Mouse (Mus musculus): ENCODE results near the gene Mbd3. TPM values are rescaled to one million over a fixed set of nuclear protein-coding genes. Genes with fewer than 3 reads are reported as not detected.
A peak's percentile ranks its signal among the peaks of the same experiment; 100 is the strongest.

Gene Mbd3
- total RNA-seq (2014; fragmentation: Nextera tagmentation): 37.3 and 41.7 TPM in 2 replicates
- total RNA-seq (2017): 36.0 and 42.0 TPM in 2 replicates
- 244 and 272 TPM in 2 replicates for polyA plus RNA-seq (2012)

DNA sequence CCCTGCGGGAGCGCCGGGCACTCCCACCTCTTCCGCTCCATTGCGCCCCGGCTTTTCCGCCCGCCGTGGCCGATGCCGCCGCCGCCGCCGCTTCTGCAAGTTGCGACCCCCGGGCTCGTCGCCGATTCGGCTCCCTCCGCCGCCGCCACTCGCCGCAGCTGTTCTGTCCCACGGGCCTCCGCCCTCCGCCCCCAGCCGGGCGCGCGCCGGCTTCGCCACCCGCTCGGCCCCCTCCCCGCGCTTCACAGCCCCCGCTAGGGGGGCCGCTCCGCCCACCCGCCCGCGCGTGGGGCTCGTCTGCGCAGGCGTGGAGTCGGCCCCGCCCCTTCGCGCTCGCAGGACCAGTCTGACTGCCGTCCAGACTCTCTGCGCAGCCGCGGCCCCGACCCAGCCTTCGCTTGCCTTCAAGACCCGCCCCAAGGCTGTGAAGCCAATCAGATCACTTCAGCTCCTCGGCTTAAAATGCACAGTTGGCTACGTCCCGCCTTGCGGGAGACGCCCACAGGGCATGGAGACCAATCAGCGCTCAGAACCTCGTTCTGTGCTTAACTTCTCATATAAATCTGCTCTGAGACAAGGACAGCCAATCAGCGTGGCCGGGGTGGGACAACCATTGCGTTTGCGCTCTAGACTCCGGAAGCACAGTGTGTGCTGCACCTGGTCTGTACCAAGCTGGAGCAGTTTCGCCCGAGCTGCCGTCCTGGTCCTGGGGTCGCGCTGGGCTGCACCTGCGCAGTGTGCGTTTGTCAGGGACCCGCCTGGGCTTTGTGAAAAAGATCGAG, at the start of gene Mbd3:
Gene Mbd3, minus strand, starts transcription at position 360 of the 782 bp plus-strand sequence.
- Histone ChIP-seq H3K9me3 (replicated peaks) (no peaks in the 10 kb centered on the region), H3K4me3 (ENCODE audit: low read depth, low read length) (peak within 1 kb of the TSS; percentile 75), H3K27me3 (ENCODE audit: insufficient read depth, low read length) (no peaks in the 10 kb centered on the region), H3K36me3 (replicated peaks) (peaks cover 80% of the 10 kb centered on the region), H3K4me1 (ENCODE audit: insufficient read depth, low read depth, low read length) (peaks cover 80% of the 10 kb centered on the region)
- peak; percentile 97 for ATAC-seq (ENCODE audit: extremely low read depth, insufficient number of reproducible peaks, low FRiP score, poor library complexity, severe bottlenecking)
- DNase-seq (ENCODE audit: low spot score): peak; percentile 98
- TF ChIP-seq POLR2AphosphoS5 (IDR thresholded peaks at IDR 0.05; ENCODE audit: insufficient replicate concordance, low read depth, low read length): peak; percentile 60; the same call in 1 of the 2 replicates
- TF ChIP-seq GATA1 (IDR thresholded peaks at IDR 0.05; ENCODE audit: borderline replicate concordance, low read length): no peak
- no peak for TF ChIP-seq CTCF (IDR thresholded peaks at IDR 0.05; ENCODE audit: low read depth, low read length)

GRCm38 (mm10) chr10:80445898-80446601, 46.7 kb upstream of the Mbd3 start:
- peak; percentile 60 for ATAC-seq (ENCODE audit: extremely low read depth, insufficient number of reproducible peaks, low FRiP score, poor library complexity, severe bottlenecking)
- H3K4me1 ChIP-seq (ENCODE audit: insufficient read depth, low read depth, low read length): peaks cover 52% of the 10 kb centered on the region

DNA sequence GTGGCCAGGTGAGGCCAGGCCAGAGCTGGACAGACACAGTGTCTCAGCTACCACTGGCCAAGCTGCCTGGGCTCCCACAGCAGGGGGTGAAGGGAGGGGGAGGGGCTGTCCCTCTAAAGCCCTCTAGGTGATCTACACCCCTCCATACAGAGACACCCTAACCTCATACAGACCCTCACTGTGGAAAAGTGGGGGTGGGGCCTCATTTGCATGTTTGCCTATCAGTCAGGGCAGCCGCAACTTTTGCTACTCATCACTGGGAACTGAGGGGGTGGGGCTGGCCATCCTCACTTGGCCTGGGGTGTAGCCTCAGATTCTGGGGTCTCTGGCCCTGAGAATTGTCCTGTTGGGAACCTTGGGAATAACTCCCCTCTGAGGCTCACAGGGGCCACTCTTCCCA, 45.7 kb upstream of the Mbd3 start:
- DNase-seq (ENCODE audit: low spot score) (no peak), ATAC-seq (ENCODE audit: extremely low read depth, insufficient number of reproducible peaks, low FRiP score, poor library complexity, severe bottlenecking) (no peak)
- no peaks in the 10 kb centered on the region for H3K36me3 ChIP-seq (replicated peaks)
- H3K27me3 ChIP-seq (ENCODE audit: insufficient read depth, low read length): peaks cover 28% of the 10 kb centered on the region
- peaks cover 46% of the 10 kb centered on the region for H3K4me1 ChIP-seq (ENCODE audit: insufficient read depth, low read depth, low read length)
- H3K4me3 ChIP-seq (ENCODE audit: low read depth, low read length): no peak overlapping the region
- no peaks in the 10 kb centered on the region for H3K9me3 ChIP-seq (replicated peaks)
- TF ChIP-seq GATA2 (IDR thresholded peaks at IDR 0.05; ENCODE audit: borderline replicate concordance, low read depth, low read length) (no peak), TAL1 (conservative IDR thresholded peaks at IDR 0.05; ENCODE audit: low read depth, low read length) (no peak), CTCF (IDR thresholded peaks at IDR 0.05; ENCODE audit: low read depth, low read length) (no peak), POLR2AphosphoS5 (IDR thresholded peaks at IDR 0.05; ENCODE audit: insufficient replicate concordance, low read depth, low read length) (no peak), GATA1 (IDR thresholded peaks at IDR 0.05; ENCODE audit: borderline replicate concordance, low read length) (no peak)

More at GRCm38 (mm10) chr10:80445898-80446601, 46.7 kb upstream of the Mbd3 start:
- Histone ChIP-seq H3K36me3 (replicated peaks) (no peaks in the 10 kb centered on the region), H3K27me3 (ENCODE audit: insufficient read depth, low read length) (peaks cover 34% of the 10 kb centered on the region), H3K9me3 (replicated peaks) (no peaks in the 10 kb centered on the region), H3K4me3 (ENCODE audit: low read depth, low read length) (peak overlapping the region; percentile 20; the same call in 1 of the 2 replicates)
- DNase-seq (ENCODE audit: low spot score): no peak
- TF ChIP-seq GATA1 (IDR thresholded peaks at IDR 0.05; ENCODE audit: borderline replicate concordance, low read length) (no peak), CTCF (IDR thresholded peaks at IDR 0.05; ENCODE audit: low read depth, low read length) (peak; percentile 100)

DNA sequence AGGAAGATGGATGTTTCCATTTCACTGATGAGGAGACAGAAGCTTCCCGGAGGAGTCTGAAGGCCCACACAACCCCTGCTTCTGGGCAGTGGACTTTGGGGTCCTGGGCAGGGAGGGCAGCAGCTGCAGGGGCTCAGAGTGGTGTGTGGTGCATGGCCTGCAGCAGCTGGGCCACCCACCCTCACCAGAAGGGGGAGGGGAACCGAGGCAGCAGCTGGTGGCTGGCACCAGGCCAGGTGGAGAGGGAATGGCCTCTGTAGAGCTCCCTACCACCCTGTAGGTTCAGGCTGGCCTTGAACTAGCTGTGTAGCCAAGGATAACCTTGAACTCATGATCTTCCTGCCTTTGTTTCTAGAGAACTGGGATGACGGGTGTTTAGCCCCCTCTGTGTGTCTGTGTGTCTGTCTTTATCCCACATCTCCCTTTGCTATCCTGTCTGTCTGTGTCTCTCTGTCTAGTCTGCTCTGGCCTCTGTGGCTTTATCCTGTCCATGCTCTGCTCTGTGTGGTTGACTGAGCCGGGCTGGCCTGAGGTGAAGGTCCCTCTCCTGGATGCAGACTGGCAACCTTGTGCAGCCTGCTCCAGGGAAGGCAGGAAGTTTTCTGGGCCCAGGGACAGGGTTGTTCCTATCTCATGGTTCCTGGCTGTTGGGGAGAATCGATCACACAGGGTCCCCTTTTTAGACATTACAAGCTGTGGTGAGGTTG, 45.1 kb upstream of the Mbd3 start:
- Histone ChIP-seq H3K27me3 (ENCODE audit: insufficient read depth, low read length) (peaks cover 25% of the 10 kb centered on the region), H3K4me1 (ENCODE audit: insufficient read depth, low read depth, low read length) (peaks cover 49% of the 10 kb centered on the region), H3K36me3 (replicated peaks) (no peaks in the 10 kb centered on the region), H3K9me3 (replicated peaks) (no peaks in the 10 kb centered on the region), H3K4me3 (ENCODE audit: low read depth, low read length) (no peak overlapping the region)
- ATAC-seq (ENCODE audit: extremely low read depth, insufficient number of reproducible peaks, low FRiP score, poor library complexity, severe bottlenecking) (no peak), DNase-seq (ENCODE audit: low spot score) (no peak)
- no peak for TF ChIP-seq GATA1 (IDR thresholded peaks at IDR 0.05; ENCODE audit: borderline replicate concordance, low read length)
- TF ChIP-seq CTCF (IDR thresholded peaks at IDR 0.05; ENCODE audit: low read depth, low read length): no peak
- no peak for TF ChIP-seq GATA2 (IDR thresholded peaks at IDR 0.05; ENCODE audit: borderline replicate concordance, low read depth, low read length)
- TF ChIP-seq TAL1 (conservative IDR thresholded peaks at IDR 0.05; ENCODE audit: low read depth, low read length): no peak
- no peak for TF ChIP-seq POLR2AphosphoS5 (IDR thresholded peaks at IDR 0.05; ENCODE audit: insufficient replicate concordance, low read depth, low read length)

DNA sequence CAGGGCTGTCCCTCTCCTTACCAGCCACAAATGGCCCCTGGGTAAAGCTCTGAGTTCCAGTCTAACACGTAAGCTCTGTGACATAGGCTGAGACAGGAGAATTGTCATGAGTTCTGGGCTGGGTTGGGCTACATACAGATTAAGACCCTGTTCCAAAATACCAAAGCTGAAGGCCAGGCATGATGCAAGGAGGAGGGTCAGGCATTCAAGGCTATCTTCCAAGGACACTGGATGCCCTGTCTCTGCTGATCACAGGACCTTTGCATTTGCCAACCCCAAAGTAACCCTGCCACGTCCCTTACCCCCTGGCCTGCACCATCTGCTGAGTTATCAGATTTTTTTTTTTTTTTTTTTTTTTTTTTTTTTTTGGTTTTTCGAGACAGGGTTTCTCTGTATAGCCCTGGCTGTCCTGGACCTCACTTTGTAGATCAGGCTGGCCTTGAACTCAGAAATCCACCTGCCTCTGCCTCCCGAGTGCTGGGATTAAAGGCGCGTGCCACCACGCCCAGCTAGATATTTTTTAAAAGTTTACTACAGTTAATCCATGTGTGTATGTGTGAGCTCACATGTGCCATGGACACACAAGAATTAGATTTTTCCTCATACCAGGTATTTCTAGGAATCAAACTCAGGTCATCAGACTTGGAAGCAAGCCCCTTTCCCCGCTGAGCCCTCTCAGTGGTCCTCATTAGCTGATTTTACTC, 44.4 kb upstream of the Mbd3 start:
- Histone ChIP-seq H3K27me3 (ENCODE audit: insufficient read depth, low read length) (peaks cover 18% of the 10 kb centered on the region), H3K36me3 (replicated peaks) (no peaks in the 10 kb centered on the region), H3K9me3 (replicated peaks) (no peaks in the 10 kb centered on the region), H3K4me1 (ENCODE audit: insufficient read depth, low read depth, low read length) (peaks cover 55% of the 10 kb centered on the region), H3K4me3 (ENCODE audit: low read depth, low read length) (no peak overlapping the region)
- TF ChIP-seq POLR2AphosphoS5 (IDR thresholded peaks at IDR 0.05; ENCODE audit: insufficient replicate concordance, low read depth, low read length) (no peak), TAL1 (conservative IDR thresholded peaks at IDR 0.05; ENCODE audit: low read depth, low read length) (no peak), CTCF (IDR thresholded peaks at IDR 0.05; ENCODE audit: low read depth, low read length) (no peak), GATA1 (IDR thresholded peaks at IDR 0.05; ENCODE audit: borderline replicate concordance, low read length) (no peak), GATA2 (IDR thresholded peaks at IDR 0.05; ENCODE audit: borderline replicate concordance, low read depth, low read length) (no peak)
- DNase-seq (ENCODE audit: low spot score) (no peak), ATAC-seq (ENCODE audit: extremely low read depth, insufficient number of reproducible peaks, low FRiP score, poor library complexity, severe bottlenecking) (no peak)
